Mouse (Mus musculus) cerebellum, postnatal 10 days (tissue): ENCODE data around the gene Ccdc32.
A peak's percentile ranks its signal among the peaks of the same experiment; 100 is the strongest.
"Not testable (repeated sequence)": the region's sequence is repeated elsewhere in the genome, so short reads cannot be mapped to it uniquely, and the experiment has no call there.

Experiments
- DNase-seq, 2 experiments: peaks; one replicate each; pipeline ENCODE4 v3.0.0; 2021; ENCODE audit warnings: mixed read lengths in 2 of 2

The Ccdc32 gene

DNA sequence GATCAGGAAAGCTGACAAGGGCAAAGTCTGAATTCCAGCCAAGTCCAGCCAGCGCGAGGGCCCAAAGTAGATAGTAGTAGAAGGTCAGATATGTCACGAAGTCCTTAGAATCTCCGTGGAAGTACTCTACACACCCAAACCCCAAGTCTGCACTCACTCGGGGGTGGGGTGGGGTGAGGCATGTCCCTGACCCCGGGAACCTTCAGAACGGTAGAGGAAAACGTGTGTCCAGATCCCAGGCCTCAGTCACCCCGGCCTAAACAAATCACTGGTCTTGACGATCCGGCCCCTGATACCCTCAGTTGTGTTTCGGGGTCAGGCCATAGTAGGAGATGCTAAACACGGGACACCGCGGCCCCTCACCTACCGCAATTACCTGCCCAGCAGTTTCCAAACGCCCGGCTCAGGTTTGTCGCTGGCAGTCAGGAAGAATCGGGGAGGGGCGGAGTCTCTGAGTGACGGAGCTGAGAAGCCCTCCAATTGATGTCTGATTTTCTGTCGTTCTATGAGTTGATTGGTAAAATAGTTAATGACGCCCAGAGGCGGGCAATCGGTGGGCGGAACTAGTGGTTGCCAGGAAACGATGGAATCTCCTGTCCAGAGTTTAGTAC is at the start of gene Ccdc32:
Ccdc32 (minus strand) TSS at position 453 of the 611 bp plus-strand sequence.
- DNase-seq: peak; percentile 95 to 96

DNA sequence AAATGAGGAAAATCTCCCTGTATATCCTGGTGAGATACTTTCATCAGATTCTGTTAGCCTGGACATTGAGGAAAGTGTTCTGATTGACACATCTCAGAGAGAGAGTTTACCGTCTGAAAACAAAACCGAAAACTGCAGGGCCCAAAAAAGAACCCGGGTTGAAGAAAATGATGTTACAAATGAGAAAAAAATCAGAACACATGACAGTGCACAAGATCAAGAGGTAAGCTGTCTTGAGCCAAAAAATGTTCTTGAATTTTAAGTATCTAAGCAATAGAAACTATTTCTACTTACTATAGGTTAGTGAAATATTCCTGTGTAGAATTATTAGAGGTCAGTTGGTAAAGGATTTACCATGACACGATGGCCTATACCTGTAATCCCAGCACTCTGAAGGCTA is 43.2 kb upstream of the Ccdc32 start:
- no peak for DNase-seq

DNA sequence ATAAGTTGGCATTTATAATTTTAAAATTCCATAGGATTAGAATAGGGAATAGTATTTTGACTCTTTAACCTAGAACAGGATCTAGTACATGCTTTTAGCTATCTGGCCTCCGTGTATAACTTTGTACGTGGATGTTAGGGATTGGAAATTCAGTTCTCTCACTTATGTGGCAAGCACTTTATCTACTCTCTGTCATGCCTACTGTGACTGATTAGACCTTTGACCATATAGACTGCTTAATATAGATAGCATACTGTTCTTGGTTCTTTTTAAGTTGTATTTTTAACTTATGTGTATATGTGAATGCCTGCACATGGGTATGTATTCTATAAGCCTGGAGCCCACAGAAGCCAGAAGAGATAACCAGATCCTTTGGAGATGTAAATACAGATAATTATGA is 30.9 kb upstream of the Ccdc32 start:
- DNase-seq: no peak

DNA sequence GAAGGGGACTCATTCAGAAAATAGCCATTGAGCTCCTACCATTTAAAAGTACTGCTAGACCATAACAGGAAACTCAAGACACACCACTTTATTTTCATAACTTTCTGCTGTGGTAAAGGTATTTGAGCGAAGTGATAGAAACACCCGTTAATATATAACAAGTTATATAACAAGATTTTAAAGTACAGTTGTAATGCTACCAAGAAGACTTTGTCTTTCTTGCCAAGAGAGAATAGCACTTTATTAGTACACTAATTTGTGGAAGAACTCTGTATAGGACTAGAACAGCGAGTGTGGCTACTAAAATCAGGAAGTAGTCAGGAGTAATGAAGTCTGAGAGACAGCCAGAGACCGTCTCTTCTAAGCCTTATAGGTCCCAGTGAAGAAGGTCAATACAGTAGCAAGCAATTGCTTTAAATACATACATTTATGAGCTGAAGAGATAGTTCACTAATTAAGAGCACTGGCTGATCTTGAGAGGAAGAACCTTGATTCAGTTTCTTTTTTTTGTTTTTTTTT is 21.0 kb upstream of the Ccdc32 start:
- DNase-seq: no peak

DNA sequence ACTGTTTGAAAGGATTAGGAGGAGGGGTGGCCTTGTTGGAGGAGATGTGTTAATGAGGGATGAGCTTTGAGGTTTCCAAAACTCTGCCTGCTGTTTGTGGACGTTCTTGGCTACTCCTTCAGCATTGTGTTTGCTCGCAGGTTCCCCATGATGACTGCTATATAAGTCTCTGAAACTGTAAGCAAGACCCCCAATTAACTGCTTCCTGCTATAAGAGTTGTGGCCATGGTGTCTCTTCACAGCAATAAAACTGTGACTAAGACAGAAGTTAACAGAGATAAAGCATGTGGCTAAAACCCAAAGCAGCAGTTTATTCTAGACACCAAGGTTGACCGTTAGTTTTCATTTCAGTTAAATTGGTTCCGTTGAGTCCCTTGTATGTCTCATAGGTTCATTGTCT is 18.7 kb upstream of the Ccdc32 start:
- no peak for DNase-seq

DNA sequence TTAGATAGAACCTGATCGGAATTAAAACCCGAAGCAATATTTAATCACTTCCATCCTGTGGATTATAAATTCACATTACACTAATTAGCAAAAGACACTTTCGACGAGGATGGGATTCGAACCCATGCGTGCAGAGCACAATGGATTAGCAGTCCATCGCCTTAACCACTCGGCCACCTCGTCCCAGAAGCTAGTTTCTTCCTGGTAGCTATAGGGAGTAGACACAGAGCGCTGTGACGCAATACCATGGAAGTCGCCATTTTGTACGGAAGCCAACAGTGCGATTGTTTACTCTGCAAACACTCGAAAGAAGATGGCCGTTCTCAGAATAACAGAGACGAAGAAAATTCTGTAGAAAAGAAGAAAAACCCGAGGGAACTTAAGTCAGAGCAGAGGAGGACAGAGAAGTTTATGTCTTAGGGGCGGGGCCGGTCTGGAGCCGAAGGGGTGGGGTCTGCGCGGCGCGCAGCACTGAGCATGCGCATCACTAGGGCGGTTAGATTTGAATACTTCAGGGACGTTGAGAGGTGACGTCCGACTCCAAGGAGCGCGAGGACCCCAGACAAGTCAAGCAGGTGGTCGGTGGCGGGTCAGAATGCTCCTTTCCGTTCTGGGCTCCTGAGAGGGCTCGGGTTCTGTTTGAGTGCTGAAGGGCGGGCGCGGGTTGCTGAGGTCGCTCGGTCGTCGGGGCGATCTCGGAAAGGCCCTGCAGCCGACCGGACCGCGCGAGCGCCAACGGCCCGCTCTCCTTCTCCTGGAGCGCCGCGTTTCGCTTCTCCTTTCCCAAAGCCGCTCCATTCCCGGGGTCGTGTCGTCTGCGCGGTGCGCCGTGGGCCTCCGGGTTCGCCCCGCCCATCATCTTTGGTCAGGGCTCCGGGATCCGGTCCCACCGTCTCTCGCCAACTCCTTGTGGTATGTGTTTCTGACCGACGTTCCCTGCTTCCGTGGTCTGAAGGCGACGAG is 17.7 kb upstream of the Ccdc32 start, which contains the start of gene Knl1:
Knl1 (plus strand) TSS at position 471 of the 963 bp plus-strand sequence.
- DNase-seq: peak; percentile 97 to 99

DNA sequence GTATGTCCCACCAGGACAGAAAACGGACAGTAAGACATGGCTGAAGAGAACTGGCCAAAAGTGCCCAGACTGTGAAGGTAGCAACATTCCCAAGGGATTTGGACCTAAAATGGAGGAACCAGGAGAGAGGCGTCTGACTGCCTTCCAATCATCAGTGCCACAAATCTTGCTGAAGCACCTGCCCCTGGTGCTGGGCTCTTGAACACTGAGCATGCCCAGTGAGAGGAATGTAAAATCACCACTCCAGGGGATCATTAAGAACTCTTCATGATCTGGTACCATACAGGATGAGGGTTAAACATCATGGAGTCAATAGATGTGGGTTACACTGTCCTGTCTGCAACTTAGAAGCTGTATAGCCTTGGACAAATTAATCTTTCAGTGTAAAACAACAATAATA is 16.0 kb upstream of the Ccdc32 start:
- DNase-seq: no peak

DNA sequence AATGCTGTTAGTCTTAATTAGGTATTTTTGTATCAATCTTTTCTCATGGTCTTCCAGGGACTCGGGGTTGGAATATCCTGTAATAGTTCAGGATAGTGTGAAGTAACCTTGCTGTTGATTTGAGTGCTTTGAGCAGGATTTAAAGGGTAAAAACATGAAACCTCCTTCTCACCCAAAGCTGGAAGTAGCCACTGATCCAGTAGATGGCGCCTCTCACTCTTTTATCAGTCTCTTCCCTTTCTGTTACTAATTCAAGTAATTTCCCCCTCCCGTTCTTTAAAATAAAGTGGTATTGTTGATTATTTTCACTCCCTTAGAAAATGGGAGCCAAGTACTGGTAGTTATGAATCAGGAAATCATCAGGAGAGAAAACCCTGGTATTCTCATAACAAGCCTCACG is 11.7 kb upstream of the Ccdc32 start:
- peak; percentile 43 to 61 for DNase-seq

DNA sequence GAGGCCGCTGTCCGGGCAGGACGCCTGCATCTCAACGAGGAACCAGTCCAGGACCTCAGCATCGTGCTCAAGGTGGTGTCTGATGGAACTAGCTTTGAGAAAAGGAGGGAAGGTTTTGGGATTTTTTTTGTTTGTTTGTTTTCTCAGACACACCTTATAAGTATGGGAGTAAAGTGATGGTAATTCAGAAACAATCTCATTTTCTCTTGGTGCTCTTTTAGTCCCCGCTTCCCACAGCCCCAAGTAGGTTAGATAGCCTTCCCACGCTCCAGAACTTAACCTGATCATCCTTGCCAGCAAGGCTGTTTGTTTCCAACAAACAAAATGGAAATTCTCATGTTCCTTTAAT is 6.2 kb upstream of the Ccdc32 start:
- DNase-seq: no peak

DNA sequence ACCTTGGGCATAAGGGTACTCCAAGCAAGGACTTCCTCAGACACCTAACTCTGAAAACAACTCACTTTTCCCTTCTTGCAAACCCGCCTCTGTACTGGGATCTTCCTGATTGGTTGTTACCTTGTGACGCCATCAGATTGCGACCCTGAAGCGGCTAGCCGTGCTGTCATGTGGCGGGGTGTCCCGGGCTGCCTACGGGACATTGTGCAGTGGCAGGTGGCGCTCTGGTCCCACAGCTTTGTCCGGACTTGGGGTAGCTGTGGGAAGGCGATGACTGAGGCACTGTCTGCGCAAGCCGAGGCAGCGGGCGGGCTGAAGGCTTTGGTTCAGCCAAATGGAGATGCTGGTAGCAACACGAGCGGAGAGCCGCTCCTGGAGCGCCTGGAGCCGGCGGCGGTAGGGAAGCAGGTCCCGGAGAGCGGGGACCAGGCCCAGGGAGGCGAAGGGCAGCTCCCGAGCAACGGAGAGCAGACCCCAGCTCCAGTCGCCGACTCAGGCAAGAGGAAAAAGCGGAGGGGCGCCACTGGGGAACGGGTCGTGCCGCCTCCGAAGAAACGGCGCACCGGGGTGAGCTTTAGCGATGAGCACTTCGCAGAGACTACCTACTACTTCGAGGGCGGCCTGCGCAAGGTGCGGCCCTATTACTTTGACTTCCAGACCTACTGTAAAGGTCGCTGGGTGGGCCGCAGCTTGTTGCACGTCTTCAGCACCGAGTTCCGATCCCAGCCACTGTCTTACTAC is 5.6 kb upstream of the Ccdc32 start, which contains the start of gene Rpusd2:
Rpusd2 (plus strand) TSS at position 135 of the 741 bp plus-strand sequence.
- peak; percentile 96 to 97 for DNase-seq

DNA sequence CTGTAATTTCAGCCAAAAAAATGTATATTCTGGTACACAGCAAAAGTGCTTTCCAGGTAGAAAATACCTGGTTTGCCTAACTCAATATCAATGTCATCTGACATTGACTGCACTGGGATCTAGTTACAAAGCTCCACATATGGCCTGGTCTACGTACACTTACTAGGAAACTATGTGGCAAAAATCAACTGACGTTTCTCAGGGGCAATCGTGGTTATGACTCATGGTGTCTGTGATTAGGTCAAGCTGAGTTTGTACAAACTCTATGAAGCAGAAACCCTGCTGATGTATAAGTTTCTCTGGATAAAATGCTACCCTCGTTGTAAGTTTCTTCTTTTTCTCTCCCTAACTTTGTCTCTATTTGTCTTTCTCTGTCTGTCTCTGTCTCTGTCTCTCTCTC is 3.0 kb upstream of the Ccdc32 start:
- no peak for DNase-seq

DNA sequence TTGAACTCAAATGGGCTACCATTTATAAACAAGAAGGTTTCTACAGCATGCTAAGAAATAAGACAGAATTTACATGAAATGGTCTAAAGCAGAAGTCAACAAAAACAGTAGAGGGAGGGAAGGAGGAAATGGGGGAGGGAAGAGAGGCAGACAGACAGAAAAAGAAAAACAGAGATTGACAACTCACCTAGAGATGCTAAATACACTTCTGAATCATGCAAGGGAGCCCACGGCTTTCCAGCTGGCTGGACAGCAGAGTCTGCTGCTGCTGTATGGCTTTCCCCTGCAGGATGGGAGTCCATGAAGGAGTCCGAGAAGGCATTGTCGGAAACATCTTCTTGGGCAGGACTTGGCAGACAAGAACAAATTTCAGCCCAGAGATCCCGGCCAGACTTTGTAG is 2.2 kb downstream of the Ccdc32 start:
- no peak for DNase-seq

DNA sequence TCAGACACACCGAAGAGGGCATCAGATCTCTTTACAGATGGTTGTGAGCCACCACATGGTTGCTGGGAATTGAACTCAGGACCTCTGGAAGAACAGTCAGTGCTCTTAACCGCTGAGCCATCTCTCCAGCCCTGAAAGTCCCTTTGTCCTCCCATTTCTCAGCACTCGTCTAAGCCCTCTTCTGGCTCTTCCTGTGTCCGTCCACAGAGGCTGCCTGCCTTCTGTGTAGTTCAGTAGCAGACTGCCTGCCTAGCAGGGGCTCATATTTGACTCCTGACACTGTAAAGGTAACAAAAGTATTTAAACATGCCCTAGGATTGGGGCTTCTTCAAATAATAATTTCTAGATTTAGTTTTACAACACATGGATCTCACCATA is 4.0 kb downstream of the Ccdc32 start:
- no peak for DNase-seq

DNA sequence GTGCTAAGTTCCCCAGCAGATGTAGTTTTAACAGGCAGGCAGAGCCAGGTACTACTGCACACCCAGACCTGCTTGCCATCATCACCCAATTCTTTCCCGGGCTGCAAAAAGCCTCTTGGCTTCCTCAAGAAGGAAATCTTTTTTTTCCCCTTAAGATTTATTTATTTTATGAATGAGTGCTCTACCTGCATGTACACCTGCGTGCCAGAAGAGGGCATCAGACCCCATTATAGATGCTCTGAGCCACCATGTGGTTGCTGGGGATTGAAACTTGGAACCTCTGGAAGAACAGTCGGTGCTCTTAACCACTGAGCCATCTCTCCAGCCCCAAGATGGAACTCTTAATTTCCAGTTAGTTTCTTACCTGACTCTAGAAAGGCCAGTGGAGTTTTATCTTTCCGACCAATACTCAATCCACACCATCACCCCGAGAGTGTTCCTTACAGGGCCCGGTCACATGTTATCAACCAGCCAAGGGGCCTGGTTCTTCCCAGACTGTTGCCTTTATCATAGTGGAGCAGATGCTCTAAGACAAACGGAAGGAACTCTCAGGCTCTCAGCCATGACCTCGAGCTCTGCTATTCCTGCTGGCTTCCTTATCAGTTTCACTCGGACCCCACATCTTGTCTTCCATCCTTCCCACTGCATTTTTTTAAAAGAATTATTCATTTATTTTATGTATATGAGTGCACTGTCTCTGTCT is 4.5 kb downstream of the Ccdc32 start:
- DNase-seq: no peak

DNA sequence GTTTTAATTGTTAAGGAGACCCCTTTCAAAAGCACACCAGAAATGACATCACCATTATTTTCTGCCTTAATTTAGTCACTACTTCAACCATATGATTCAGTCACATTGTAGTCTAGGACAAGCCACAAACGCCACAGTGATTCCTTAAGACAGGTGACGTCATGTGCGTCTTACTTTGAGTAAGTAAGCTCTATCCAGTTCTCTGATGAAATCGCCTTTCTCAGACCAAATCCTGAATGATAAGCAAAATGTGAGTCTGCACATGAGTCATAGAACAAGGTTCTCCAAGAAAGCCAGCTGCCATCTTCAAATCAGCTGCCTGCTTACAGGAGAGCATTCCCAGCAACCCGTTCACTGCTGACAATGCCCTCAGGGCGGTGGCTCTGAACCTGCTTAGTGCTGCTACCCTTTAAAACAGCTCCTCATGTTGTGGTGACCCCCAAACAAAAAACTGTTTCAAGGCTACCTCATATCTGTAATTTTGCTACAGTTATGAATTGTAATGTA is 6.0 kb downstream of the Ccdc32 start:
- DNase-seq: no peak

DNA sequence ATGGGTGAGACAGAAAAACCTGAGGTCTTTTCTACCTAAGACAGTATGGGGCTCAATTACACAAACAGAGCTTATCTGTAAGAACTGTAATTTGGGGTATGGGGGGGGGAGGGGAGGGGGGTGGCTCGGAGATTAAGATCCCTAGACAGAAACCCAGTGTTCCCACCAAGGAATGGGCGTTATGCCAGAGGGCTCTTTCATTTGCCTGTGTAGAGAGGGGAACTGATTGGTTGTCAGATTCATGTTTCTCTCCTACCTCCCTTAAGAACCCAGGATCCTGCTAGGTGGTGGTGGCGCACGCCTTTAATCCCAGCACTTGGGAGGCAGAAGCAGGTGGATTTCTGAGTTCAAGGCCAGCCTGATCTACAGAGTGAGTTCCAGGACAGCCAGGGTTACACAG is 9.7 kb downstream of the Ccdc32 start:
- DNase-seq: peak; percentile 43 to 49

DNA sequence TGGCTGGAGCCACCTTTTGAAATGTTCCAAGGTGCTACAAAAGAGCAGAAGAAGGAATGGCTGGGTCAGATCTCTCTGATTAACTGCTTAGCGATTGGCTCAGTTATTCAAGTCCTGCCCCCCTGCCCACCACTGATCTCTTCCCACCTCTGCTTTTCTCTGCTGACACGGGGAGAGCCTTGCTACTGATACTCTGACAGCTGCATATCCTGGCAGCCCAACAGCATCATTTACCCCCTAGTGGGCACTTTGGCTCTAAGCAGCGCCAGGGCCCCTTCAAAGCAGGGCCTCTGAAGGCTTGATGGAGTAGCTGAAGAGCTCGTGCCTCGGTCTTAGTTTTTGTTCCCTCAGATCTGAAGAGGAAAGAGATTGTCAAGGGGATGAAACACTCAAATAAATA is 10.1 kb downstream of the Ccdc32 start:
- DNase-seq: peak; percentile 67 to 75

DNA sequence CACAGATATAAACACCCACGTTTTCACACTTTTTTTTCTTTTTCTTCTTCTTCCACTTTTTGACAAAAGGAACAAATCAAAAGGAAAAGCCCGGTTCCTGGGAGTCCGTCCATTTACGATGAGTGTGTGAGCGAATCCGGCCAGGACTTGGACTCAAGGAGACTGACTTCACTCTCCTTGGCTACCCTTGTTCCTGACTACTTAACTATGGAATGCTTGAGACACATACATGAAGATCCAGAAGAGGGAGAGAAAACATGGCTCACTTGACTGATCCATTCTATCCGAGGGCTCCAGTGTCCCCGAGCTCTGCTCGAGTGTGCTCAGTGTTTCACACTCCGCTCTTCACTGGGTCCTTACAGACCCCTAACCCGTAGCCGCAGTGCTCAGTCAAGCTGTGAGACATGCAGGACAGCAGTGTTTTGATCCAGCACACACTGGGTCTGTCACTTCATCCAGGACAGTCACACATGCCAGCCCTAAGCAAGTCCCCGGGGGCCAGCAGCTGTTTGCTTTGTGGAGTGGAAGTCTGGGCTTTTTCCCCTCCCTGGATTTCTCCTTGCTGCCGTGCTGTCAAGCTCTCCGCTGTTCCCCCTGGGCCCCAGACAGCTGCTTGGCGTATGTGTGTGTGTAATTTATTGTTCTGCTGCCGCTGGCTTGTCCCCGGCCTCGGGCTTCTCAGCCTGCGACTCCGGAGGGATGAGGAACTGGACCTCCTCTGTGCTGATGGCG is 10.6 kb downstream of the Ccdc32 start:
- DNase-seq: peak; percentile 28 to 36

DNA sequence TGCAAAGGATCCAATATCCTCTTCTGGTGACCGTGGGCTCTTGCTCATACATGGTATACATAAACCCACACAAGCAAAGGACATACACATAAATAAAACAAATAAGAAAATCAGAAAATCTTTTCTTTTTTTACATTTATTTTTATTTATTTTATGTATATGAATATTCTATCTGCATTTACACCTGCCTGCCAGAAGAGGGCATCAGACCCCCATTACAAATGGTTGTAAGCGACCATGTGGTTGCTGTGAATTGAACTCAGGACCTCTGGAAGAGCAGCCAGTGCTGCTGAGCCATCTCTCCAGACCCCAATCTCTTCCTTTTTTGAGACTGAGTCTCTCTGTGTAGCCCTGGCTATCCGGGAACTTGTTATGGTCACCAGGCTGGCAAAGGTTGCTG is 11.5 kb downstream of the Ccdc32 start:
- DNase-seq: no peak

DNA sequence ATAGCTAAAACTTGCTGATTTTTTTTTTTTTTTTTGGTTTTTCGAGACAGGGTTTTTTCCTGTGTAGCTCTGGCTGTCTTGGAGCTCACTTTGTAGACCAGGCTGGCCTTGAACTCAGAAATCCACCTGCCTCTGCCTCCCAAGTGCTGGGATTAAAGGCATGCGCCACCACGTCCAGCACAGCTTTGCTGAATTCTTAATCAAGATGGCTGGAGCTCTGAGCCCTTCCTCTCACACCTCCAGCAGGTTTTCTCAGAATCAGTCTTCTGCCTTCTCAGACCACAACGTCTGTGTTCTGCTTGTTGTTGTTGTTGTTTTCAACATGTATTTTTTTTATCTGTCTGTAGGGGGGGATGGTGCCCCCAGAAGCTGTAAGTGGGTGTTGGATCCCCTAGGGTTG is 12.9 kb downstream of the Ccdc32 start:
- not testable (repeated sequence) for DNase-seq

DNA sequence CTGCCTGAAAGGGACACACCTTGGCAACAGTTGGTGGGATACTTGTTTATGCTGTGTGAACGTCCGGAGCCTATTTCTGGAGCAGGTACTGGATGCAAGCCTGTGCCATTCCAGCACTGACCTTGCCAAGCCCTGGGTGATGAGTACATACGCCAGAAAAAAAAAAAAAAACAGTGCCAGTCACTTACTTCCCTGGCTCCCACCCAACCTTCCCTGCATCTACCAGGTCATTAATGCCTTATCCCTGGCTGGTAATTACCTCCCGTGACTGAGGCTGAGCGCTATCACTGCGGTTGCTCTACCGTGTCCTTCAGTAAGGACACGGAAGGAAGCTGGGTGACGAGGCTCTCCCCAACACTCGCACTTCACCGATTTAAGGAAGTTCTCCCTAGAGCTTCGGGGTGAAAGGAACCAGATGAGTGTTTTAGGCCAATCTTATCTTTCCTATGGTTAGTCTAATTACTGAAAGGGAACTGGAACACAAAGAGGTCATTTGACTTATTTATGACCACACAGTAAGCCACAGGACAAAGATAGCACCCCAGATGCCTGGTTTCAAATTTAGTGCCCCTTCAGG is 13.5 kb downstream of the Ccdc32 start:
- peak; percentile 68 to 79 for DNase-seq
